Mouse (Mus musculus) T-helper 1 cell (primary cell): ENCODE data around the gene Ykt6.
"Not testable (repeated sequence)": the region's sequence is repeated elsewhere in the genome, so short reads cannot be mapped to it uniquely, and the experiment has no call there.

ENCODE experiments used
- in situ Hi-C: fragments of 300-600 bp; cut with MboI, MseI; formaldehyde crosslinking; loops from one replicate; pipeline ENCODE4 v1.15.1; 2025; ENCODE audit warnings: high pct_unique_total_duplicates

Ykt6 gene

GRCm38 (mm10) chr11:5955546-5956276 lies at the start of gene Ykt6:
Ykt6 (plus strand) TSS chr11:5955693.
- in situ Hi-C loops: no loop called here

GRCm38 (mm10) chr11:5905778-5906518 lies 49.5 kb upstream of the Ykt6 start:
- in situ Hi-C loops: loop anchor here (5.0 kb wide), 1 partner anchor 54 kb away; no protein-coding TSS in a partner anchor

- in situ Hi-C loops: loop anchor here (5.0 kb wide), 1 partner anchor 55 kb away; no protein-coding TSS in a partner anchor
These were observed 48.4 kb upstream of the Ykt6 start for GRCm38 (mm10) chr11:5907096-5907495.

- in situ Hi-C loops: loop anchor here (5.0 kb wide), 1 partner anchor 56 kb away; no protein-coding TSS in a partner anchor
These were observed 46.9 kb upstream of the Ykt6 start for GRCm38 (mm10) chr11:5908642-5909041.

- in situ Hi-C loops: no loop called here
These were observed 42.9 kb upstream of the Ykt6 start for GRCm38 (mm10) chr11:5912635-5913034.

- in situ Hi-C loops: no loop called here
These were observed 42.2 kb upstream of the Ykt6 start for GRCm38 (mm10) chr11:5913256-5913655.

GRCm38 (mm10) chr11:5913936-5914335 lies 41.6 kb upstream of the Ykt6 start:
- in situ Hi-C loops: no loop called here

GRCm38 (mm10) chr11:5914940-5915339 lies 40.6 kb upstream of the Ykt6 start:
- in situ Hi-C loops: no loop called here

- in situ Hi-C loops: no loop called here
These were observed 39.9 kb upstream of the Ykt6 start for GRCm38 (mm10) chr11:5915429-5916177.

- in situ Hi-C loops: no loop called here
These were observed 39.3 kb upstream of the Ykt6 start for GRCm38 (mm10) chr11:5916178-5916548.

GRCm38 (mm10) chr11:5918111-5918510 lies 37.4 kb upstream of the Ykt6 start:
- in situ Hi-C loops: no loop called here

GRCm38 (mm10) chr11:5919606-5920005 lies 35.9 kb upstream of the Ykt6 start:
- in situ Hi-C loops: loop anchor here (5.0 kb wide), 1 partner anchor 63 kb away; no protein-coding TSS in a partner anchor

- in situ Hi-C loops: loop anchor here (5.0 kb wide), 1 partner anchor 62 kb away; no protein-coding TSS in a partner anchor
These were observed 35.1 kb upstream of the Ykt6 start for GRCm38 (mm10) chr11:5920323-5920960.

- in situ Hi-C loops: loop anchor here (5.0 kb wide), 1 partner anchor 58 kb away; no protein-coding TSS in a partner anchor
These were observed 30.8 kb upstream of the Ykt6 start for GRCm38 (mm10) chr11:5924699-5925098.

- in situ Hi-C loops: no loop called here
These were observed 28.7 kb upstream of the Ykt6 start for GRCm38 (mm10) chr11:5926696-5927220.

GRCm38 (mm10) chr11:5930578-5930977 lies 24.9 kb upstream of the Ykt6 start:
- in situ Hi-C loops: no loop called here

GRCm38 (mm10) chr11:5931947-5932346 lies 23.5 kb upstream of the Ykt6 start:
- in situ Hi-C loops: not testable (repeated sequence)

- in situ Hi-C loops: not testable (repeated sequence)
These were observed 21.0 kb upstream of the Ykt6 start for GRCm38 (mm10) chr11:5934531-5934930.

- in situ Hi-C loops: no loop called here
These were observed 12.5 kb upstream of the Ykt6 start for GRCm38 (mm10) chr11:5942966-5943365.

- in situ Hi-C loops: no loop called here
These were observed 10.4 kb upstream of the Ykt6 start for GRCm38 (mm10) chr11:5945096-5945495.

- in situ Hi-C loops: no loop called here
These were observed 7.7 kb upstream of the Ykt6 start for GRCm38 (mm10) chr11:5947796-5948195.
